Mouse (Mus musculus): ENCODE data around the gene Smg9.

Gene Smg9

GRCm38 (mm10) chr7:24408186-24408585 lies 8.8 kb downstream of the Smg9 start:
- no peak for DNase-seq (ENCODE audit: low spot score)

- DNase-seq (ENCODE audit: low spot score) = no peak
These were observed 10.7 kb downstream of the Smg9 start for GRCm38 (mm10) chr7:24410123-24410522.

- DNase-seq (ENCODE audit: low spot score) = no peak
These were observed 11.4 kb downstream of the Smg9 start for GRCm38 (mm10) chr7:24410831-24411230.

- DNase-seq (ENCODE audit: low spot score) = no peak
These were observed 14.2 kb downstream of the Smg9 start for GRCm38 (mm10) chr7:24413630-24414029.

- DNase-seq (ENCODE audit: low spot score) = no peak
These were observed 15.8 kb downstream of the Smg9 start for GRCm38 (mm10) chr7:24415261-24415660.

- no peak for DNase-seq (ENCODE audit: low spot score)
These were observed 20.2 kb downstream of the Smg9 start for GRCm38 (mm10) chr7:24419579-24419978.

- DNase-seq (ENCODE audit: low spot score) = no peak
These were observed 22.2 kb downstream of the Smg9 start for GRCm38 (mm10) chr7:24421648-24422047.

- DNase-seq (ENCODE audit: low spot score) = no peak
These were observed 22.8 kb downstream of the Smg9 start for GRCm38 (mm10) chr7:24422251-24422650.

- DNase-seq (ENCODE audit: low spot score) = no peak
These were observed 23.8 kb downstream of the Smg9 start for GRCm38 (mm10) chr7:24423107-24423763.

- DNase-seq (ENCODE audit: low spot score) = peak; percentile 57
These were observed 24.7 kb downstream of the Smg9 start for GRCm38 (mm10) chr7:24423956-24424732.

GRCm38 (mm10) chr7:24425919-24426318 lies 26.5 kb downstream of the Smg9 start:
- DNase-seq (ENCODE audit: low spot score) = no peak

- no peak for DNase-seq (ENCODE audit: low spot score)
These were observed 27.7 kb downstream of the Smg9 start for GRCm38 (mm10) chr7:24427168-24427567.

- no peak for DNase-seq (ENCODE audit: low spot score)
These were observed 29.3 kb downstream of the Smg9 start for GRCm38 (mm10) chr7:24428725-24429124.

GRCm38 (mm10) chr7:24429413-24430112 lies 30.1 kb downstream of the Smg9 start:
- peak; percentile 18 for DNase-seq (ENCODE audit: low spot score)

- no peak for DNase-seq (ENCODE audit: low spot score)
These were observed 31.3 kb downstream of the Smg9 start for GRCm38 (mm10) chr7:24430551-24431345.

GRCm38 (mm10) chr7:24431713-24432112 lies 32.3 kb downstream of the Smg9 start:
- DNase-seq (ENCODE audit: low spot score) = no peak

- DNase-seq (ENCODE audit: low spot score) = no peak
These were observed 35.9 kb downstream of the Smg9 start for GRCm38 (mm10) chr7:24435305-24435704.

GRCm38 (mm10) chr7:24437981-24438380 lies 38.6 kb downstream of the Smg9 start:
- no peak for DNase-seq (ENCODE audit: low spot score)

GRCm38 (mm10) chr7:24439191-24439590 lies 39.8 kb downstream of the Smg9 start:
- DNase-seq (ENCODE audit: low spot score) = no peak

GRCm38 (mm10) chr7:24439891-24440290 lies 40.5 kb downstream of the Smg9 start:
- DNase-seq (ENCODE audit: low spot score) = no peak

GRCm38 (mm10) chr7:24441785-24442184 lies 42.4 kb downstream of the Smg9 start:
- DNase-seq (ENCODE audit: low spot score) = peak; percentile 68

- DNase-seq (ENCODE audit: low spot score) = no peak
These were observed 42.9 kb downstream of the Smg9 start for GRCm38 (mm10) chr7:24442313-24442712.

All from adipocyte (in vitro differentiated cells).